Mouse (Mus musculus) neural tube, embryonic 11.5 days (tissue): ENCODE measurements around the gene Cish. TPM values are rescaled to one million over a fixed set of nuclear protein-coding genes. Genes with fewer than 3 reads are reported as not detected.

Experiments
- ATAC-seq: fragments of 200-750 bp; cut with Nextera tagmentation; 2 replicates; pipeline ENCODE4 v1.8.0; 2017; ENCODE audit warnings: moderate number of reproducible peaks, mild to moderate bottlenecking, moderate TSS enrichment, moderate library complexity; ENCODE audit not compliant: insufficient read depth, low FRiP score, low TSS enrichment
- DNase-seq: peaks from one replicate; pipeline ENCODE4 v3.0.0-alpha.2; 2015; ENCODE audit warnings: low spot score
- H3K27ac ChIP-seq: fragments of 300-500 bp; sonication (generic); 2 replicates; pipeline ENCODE4 v1.5.1; 2014; ENCODE audit warnings: low read depth, mild to moderate bottlenecking, low read length
- H3K27me3 ChIP-seq: fragments of 300-500 bp; sonication (generic); 2 replicates; pipeline ENCODE4 v1.6.1; 2014; ENCODE audit warnings: mild to moderate bottlenecking, low read length, mixed read lengths; ENCODE audit not compliant: control insufficient read depth, insufficient read depth
- H3K36me3 ChIP-seq: fragments of 300-500 bp; sonication (generic); 2 replicates; pipeline ENCODE4 v1.6.1; 2014; ENCODE audit warnings: mild to moderate bottlenecking, low read length, moderate library complexity, mixed read lengths; ENCODE audit not compliant: control insufficient read depth, insufficient read depth
- H3K4me1 ChIP-seq: fragments of 300-500 bp; sonication (generic); 2 replicates; pipeline ENCODE4 v1.6.1; 2014; ENCODE audit warnings: low read length, mixed read lengths; ENCODE audit not compliant: control insufficient read depth, insufficient read depth
- H3K4me2 ChIP-seq: fragments of 300-500 bp; sonication (generic); 2 replicates; pipeline ENCODE4 v1.6.1; 2014; ENCODE audit warnings: low read depth, mild to moderate bottlenecking, moderate library complexity
- H3K4me3 ChIP-seq: fragments of 300-500 bp; sonication (generic); 2 replicates; pipeline ENCODE4 v1.5.1; 2014; ENCODE audit warnings: low read depth, low read length
- H3K9ac ChIP-seq: fragments of 300-500 bp; sonication (generic); 2 replicates; pipeline ENCODE4 v1.6.1; 2014; ENCODE audit warnings: mild to moderate bottlenecking, low read length
- H3K9me3 ChIP-seq: fragments of 300-500 bp; sonication (generic); 2 replicates; pipeline ENCODE4 v1.6.1; 2016; ENCODE audit warnings: low read length; ENCODE audit not compliant: control insufficient read depth
- WGBS: fragments of 180-500 bp; shearing (Covaris S2); extraction: QIAGEN DNeasy Blood & Tissue Kit; methylation state at CpG from one replicate; pipeline ENCODE4 v1.1.7; 2014; 5-methylcytosine and 5-hydroxymethylcytosine counted together
- polyA plus RNA-seq: library from polyadenylated mRNA; unstranded; fragments of >200 nt; fragmentation: Nextera tagmentation; extraction: Ambion mirVana; gene quantifications from 2 replicates; pipeline ENCODE4 v1.2.1, GENCODE M21; 2014

Gene Cish
- polyA plus RNA-seq, 1 experiment from 2014 or later: 5.1 TPM

GRCm38 (mm10) chr9:107298059-107298780, 2.4 kb downstream of the Cish start:
- ATAC-seq: no peak
- no peak for DNase-seq
- H3K9me3 ChIP-seq: no peaks in the 10 kb centered on the region
- H3K27ac ChIP-seq: no peak overlapping the region
- no peak overlapping the region for H3K4me3 ChIP-seq
- 92% methylated on average over 8 of the region's 8 CpGs for WGBS
- no peaks in the 10 kb centered on the region for H3K27me3 ChIP-seq
- H3K4me1 ChIP-seq: peaks cover 6% of the 10 kb centered on the region; the same call in 1 of the 2 replicates
- no peaks in the 10 kb centered on the region for H3K36me3 ChIP-seq
- no peak overlapping the region; the same call in 1 of the 2 replicates for H3K4me2 ChIP-seq
- no peak overlapping the region for H3K9ac ChIP-seq

- Histone ChIP-seq H3K4me1 (peaks cover 6% of the 10 kb centered on the region; the same call in 1 of the 2 replicates), H3K27me3 (no peaks in the 10 kb centered on the region), H3K36me3 (no peaks in the 10 kb centered on the region), H3K4me2 (no peak overlapping the region), H3K9me3 (no peaks in the 10 kb centered on the region), H3K9ac (no peak overlapping the region), H3K4me3 (no peak overlapping the region), H3K27ac (no peak overlapping the region)
- 88% methylated on average over 6 of the region's 6 CpGs for WGBS
- no peak for ATAC-seq
- DNase-seq: no peak
Measured at GRCm38 (mm10) chr9:107298876-107299275, 3.0 kb downstream of the Cish start.

GRCm38 (mm10) chr9:107299783-107300182, 4.0 kb downstream of the Cish start:
- DNase-seq (no peak), ATAC-seq (no peak)
- H3K9me3 ChIP-seq: no peaks in the 10 kb centered on the region
- no peak overlapping the region for H3K9ac ChIP-seq
- peaks cover 6% of the 10 kb centered on the region; the same call in 1 of the 2 replicates for H3K4me1 ChIP-seq
- 87% methylated on average over 7 of the region's 7 CpGs for WGBS
- H3K4me2 ChIP-seq: no peak overlapping the region
- H3K27ac ChIP-seq: no peak overlapping the region
- no peak overlapping the region for H3K4me3 ChIP-seq
- H3K36me3 ChIP-seq: no peaks in the 10 kb centered on the region
- H3K27me3 ChIP-seq: no peaks in the 10 kb centered on the region

- H3K36me3 ChIP-seq: no peaks in the 10 kb centered on the region
- no peak overlapping the region for H3K9ac ChIP-seq
- H3K4me2 ChIP-seq: no peak overlapping the region
- no peaks in the 10 kb centered on the region for H3K27me3 ChIP-seq
- H3K9me3 ChIP-seq: no peaks in the 10 kb centered on the region
- DNase-seq (no peak), ATAC-seq (no peak)
- WGBS: 95% methylated on average over 30 of the region's 30 CpGs
- H3K27ac ChIP-seq: no peak overlapping the region
- H3K4me1 ChIP-seq: peaks cover 6% of the 10 kb centered on the region; the same call in 1 of the 2 replicates
- H3K4me3 ChIP-seq: no peak overlapping the region
Measured at GRCm38 (mm10) chr9:107300224-107300973, 4.6 kb downstream of the Cish start.

- no peaks in the 10 kb centered on the region for H3K9me3 ChIP-seq
- WGBS: 84% methylated on average over 17 of the region's 17 CpGs
Measured at GRCm38 (mm10) chr9:107301554-107302331, 5.9 kb downstream of the Cish start.

GRCm38 (mm10) chr9:107302592-107302991, 6.8 kb downstream of the Cish start:
- no peaks in the 10 kb centered on the region for H3K27me3 ChIP-seq
- H3K4me3 ChIP-seq: no peak overlapping the region
- H3K27ac ChIP-seq: no peak overlapping the region
- H3K4me2 ChIP-seq: no peak overlapping the region
- H3K4me1 ChIP-seq: no peaks in the 10 kb centered on the region
- H3K36me3 ChIP-seq: no peaks in the 10 kb centered on the region
- H3K9ac ChIP-seq: no peak overlapping the region
- no peaks in the 10 kb centered on the region for H3K9me3 ChIP-seq
- DNase-seq: no peak
- 82% methylated on average over 7 of the region's 7 CpGs for WGBS
- ATAC-seq: no peak

More at GRCm38 (mm10) chr9:107301554-107302331, 5.9 kb downstream of the Cish start:
- no peaks in the 10 kb centered on the region for H3K36me3 ChIP-seq
- no peak overlapping the region for H3K4me3 ChIP-seq
- ATAC-seq (no peak), DNase-seq (no peak)
- H3K4me2 ChIP-seq: no peak overlapping the region
- H3K9ac ChIP-seq: no peak overlapping the region
- H3K27ac ChIP-seq: no peak overlapping the region
- no peaks in the 10 kb centered on the region for H3K27me3 ChIP-seq
- peaks cover 6% of the 10 kb centered on the region; the same call in 1 of the 2 replicates for H3K4me1 ChIP-seq

GRCm38 (mm10) chr9:107303121-107303820, 7.4 kb downstream of the Cish start:
- Histone ChIP-seq H3K9ac (no peak overlapping the region), H3K27me3 (no peaks in the 10 kb centered on the region), H3K4me1 (no peaks in the 10 kb centered on the region), H3K9me3 (no peaks in the 10 kb centered on the region), H3K4me3 (no peak overlapping the region), H3K36me3 (no peaks in the 10 kb centered on the region), H3K27ac (no peak overlapping the region), H3K4me2 (no peak overlapping the region)
- DNase-seq: no peak
- 82% methylated on average over 9 of the region's 9 CpGs for WGBS
- no peak for ATAC-seq

- Histone ChIP-seq H3K27me3 (no peaks in the 10 kb centered on the region), H3K27ac (no peak overlapping the region), H3K4me3 (no peak overlapping the region), H3K9ac (no peak overlapping the region), H3K9me3 (no peaks in the 10 kb centered on the region), H3K4me2 (no peak overlapping the region), H3K36me3 (no peaks in the 10 kb centered on the region), H3K4me1 (no peaks in the 10 kb centered on the region)
- ATAC-seq: no peak
- WGBS: 83% methylated on average over 5 of the region's 5 CpGs
- DNase-seq: no peak
Measured at GRCm38 (mm10) chr9:107303900-107304299, 8.1 kb downstream of the Cish start.
